ENCODE assay signal across 9 mouse cellular contexts in genomic region chr16:45023904-45024303, GRCm38 (mm10).
DNase-seq lines count a peak whose midpoint lies in the region; ATAC-seq and TF ChIP-seq lines count a peak whose summit lies in the region.
"Had no signal": no experiment of that assay in that cellular context is flagged by ENCODE, and none has a peak within 500 bp of the region (broad histone marks: within the 10 kb centered on the region; RNA-seq: fewer than 3 reads in every experiment).

No protein-coding gene starts in this region.

- 61% methylated on average over 4 of the region's 4 CpGs for WGBS in hindbrain, embryonic 11.5 days
- WGBS in hindbrain, embryonic 12.5 days: 69% methylated on average over 4 of the region's 4 CpGs
- 52% methylated on average over 4 of the region's 4 CpGs for WGBS in heart, postnatal 0 days
- 58% methylated on average over 4 of the region's 4 CpGs for WGBS in forebrain, postnatal 0 days

- H3K4me2 ChIP-seq in hindbrain, embryonic 11.5 days (replicated peaks; ENCODE audit: low read depth, low read length): no peak overlapping the region
- no peak overlapping the region for H3K4me2 ChIP-seq in hindbrain, embryonic 12.5 days (replicated peaks)
- H3K4me2 ChIP-seq in heart, postnatal 0 days (ENCODE audit: low read depth, low read length): no peak overlapping the region
- H3K4me2 ChIP-seq in forebrain, postnatal 0 days (ENCODE audit: low read depth): no peak overlapping the region
- H3K4me2 ChIP-seq: limb, embryonic 12.5 days had no signal

- no peak overlapping the region for H3K27ac ChIP-seq in hindbrain, embryonic 11.5 days (ENCODE audit: low read depth, low read length)
- no peak overlapping the region for H3K27ac ChIP-seq in hindbrain, embryonic 12.5 days
- no peak overlapping the region for H3K27ac ChIP-seq in MEL (ENCODE audit: control insufficient read depth, low read depth, low read length)
- H3K27ac ChIP-seq in heart, postnatal 0 days (ENCODE audit: low read depth): no peak overlapping the region
- H3K27ac ChIP-seq in forebrain, postnatal 0 days (ENCODE audit: low read depth, low read length): no peak overlapping the region
- H3K27ac ChIP-seq: limb, embryonic 12.5 days had no signal

- no peak for TF ChIP-seq POLR2A in MEL (IDR thresholded peaks at IDR 0.05; ENCODE audit: control insufficient read depth in 1 of 2, insufficient read depth in 1 of 2, low read depth in 1 of 2, low read length in 2 of 2, poor library complexity in 1 of 2)

- peak; percentile 74 for TF ChIP-seq RAD21 in MEL (IDR thresholded peaks at IDR 0.05; ENCODE audit: low read depth, low read length)

- TF ChIP-seq EP300 in MEL (IDR thresholded peaks at IDR 0.05; ENCODE audit: low read depth in 1 of 2, low read length in 2 of 2): no peak
- no peak for TF ChIP-seq EP300 in heart, postnatal 0 days (IDR thresholded peaks at IDR 0.05; ENCODE audit: low read depth)

- no peaks in the 10 kb centered on the region for H3K27me3 ChIP-seq in hindbrain, embryonic 11.5 days (ENCODE audit: control insufficient read depth, insufficient read depth, low read length)
- no peaks in the 10 kb centered on the region for H3K27me3 ChIP-seq in hindbrain, embryonic 12.5 days
- no peaks in the 10 kb centered on the region for H3K27me3 ChIP-seq in MEL (ENCODE audit: control insufficient read depth in 1 of 2, insufficient read depth in 2 of 2, low read length in 2 of 2)
- H3K27me3 ChIP-seq in heart, postnatal 0 days (ENCODE audit: control insufficient read depth, insufficient read depth, low read length): no peaks in the 10 kb centered on the region
- H3K27me3 ChIP-seq in forebrain, postnatal 0 days (ENCODE audit: insufficient read depth, low read length): no peaks in the 10 kb centered on the region
- H3K27me3 ChIP-seq: limb, embryonic 12.5 days had no signal

- H3K9ac ChIP-seq in hindbrain, embryonic 11.5 days (ENCODE audit: low read depth, low read length): no peak overlapping the region
- no peak overlapping the region for H3K9ac ChIP-seq in hindbrain, embryonic 12.5 days
- no peak overlapping the region for H3K9ac ChIP-seq in MEL (ENCODE audit: control insufficient read depth, low read depth, low read length, poor library complexity, severe bottlenecking)
- H3K9ac ChIP-seq in heart, postnatal 0 days (replicated peaks; ENCODE audit: low read depth, low read length): no peak overlapping the region
- no peak overlapping the region for H3K9ac ChIP-seq in forebrain, postnatal 0 days
- H3K9ac ChIP-seq: limb, embryonic 12.5 days had no signal

- no peak overlapping the region for H3K4me3 ChIP-seq in hindbrain, embryonic 11.5 days (ENCODE audit: low read depth, low read length)
- no peak overlapping the region for H3K4me3 ChIP-seq in hindbrain, embryonic 12.5 days
- no peak overlapping the region for H3K4me3 ChIP-seq in MEL (ENCODE audit: control insufficient read depth in 1 of 2, insufficient read depth in 1 of 2, low read depth in 2 of 2, low read length in 2 of 2)
- no peak overlapping the region for H3K4me3 ChIP-seq in heart, postnatal 0 days (ENCODE audit: low read depth, low read length)
- H3K4me3 ChIP-seq in forebrain, postnatal 0 days (ENCODE audit: low read depth, low read length): no peak overlapping the region
- H3K4me3 ChIP-seq: limb, embryonic 12.5 days had no signal

- no peaks in the 10 kb centered on the region for H3K79me2 ChIP-seq in MEL (ENCODE audit: control insufficient read depth, insufficient read depth, low read length, poor library complexity)

- DNase-seq in hindbrain, embryonic 11.5 days (ENCODE audit: low spot score): peak; percentile 46
- peak; percentile 77 for DNase-seq in MEL (ENCODE audit: low read depth, low spot score)
- DNase-seq in cerebellum, adult 8-10 months: peak; percentile 3
- DNase-seq in heart, postnatal 0 days (ENCODE audit: low spot score): peak; percentile 15
- DNase-seq in left cerebral cortex, adult 18-20 months (ENCODE audit: low spot score in 2 of 2): peak; percentile 39 to 56
- DNase-seq in mesoderm, embryonic 11.5 days (ENCODE audit: low read depth, low spot score): peak; percentile 18
- no peak for DNase-seq in forebrain, postnatal 0 days

- no peak for ATAC-seq in hindbrain, embryonic 11.5 days (ENCODE audit: low FRiP score)
- ATAC-seq in hindbrain, embryonic 12.5 days (ENCODE audit: low FRiP score): no peak
- ATAC-seq in heart, postnatal 0 days (ENCODE audit: insufficient read depth, low read depth): no peak
- no peak for ATAC-seq in forebrain, postnatal 0 days

- peak; percentile 44 to 75 (median 69); a peak in 5 of 6 replicates for TF ChIP-seq CTCF in MEL (IDR thresholded peaks at IDR 0.05 in 2 of 3, conservative IDR thresholded peaks at IDR 0.05 in 1 of 3; ENCODE audit: control insufficient read depth in 1 of 3, insufficient read depth in 1 of 3, low read depth in 2 of 3, low read length in 3 of 3, poor library complexity in 1 of 3, severe bottlenecking in 1 of 3)
- peak; percentile 31 for TF ChIP-seq CTCF in heart, postnatal 0 days (IDR thresholded peaks at IDR 0.05; ENCODE audit: low read depth)
- TF ChIP-seq CTCF in forebrain, postnatal 0 days (IDR thresholded peaks at IDR 0.05; ENCODE audit: low read depth): no peak

- no peaks in the 10 kb centered on the region for H3K4me1 ChIP-seq in hindbrain, embryonic 11.5 days (replicated peaks; ENCODE audit: control insufficient read depth, insufficient read depth, low read length)
- no peaks in the 10 kb centered on the region for H3K4me1 ChIP-seq in hindbrain, embryonic 12.5 days
- H3K4me1 ChIP-seq in MEL (ENCODE audit: control insufficient read depth in 1 of 2, insufficient read depth in 2 of 2, low read length in 2 of 2): peaks cover 19 to 34% of the 10 kb centered on the region in 2 experiments
- no peaks in the 10 kb centered on the region for H3K4me1 ChIP-seq in heart, postnatal 0 days (ENCODE audit: control insufficient read depth, insufficient read depth)
- H3K4me1 ChIP-seq in forebrain, postnatal 0 days (ENCODE audit: insufficient read depth): no peaks in the 10 kb centered on the region
- H3K4me1 ChIP-seq: limb, embryonic 12.5 days had no signal

- no peaks in the 10 kb centered on the region for H3K36me3 ChIP-seq in hindbrain, embryonic 11.5 days (ENCODE audit: control insufficient read depth, insufficient read depth, low read length)
- H3K36me3 ChIP-seq in hindbrain, embryonic 12.5 days: no peaks in the 10 kb centered on the region
- H3K36me3 ChIP-seq in MEL (ENCODE audit: control insufficient read depth in 1 of 2, insufficient read depth in 2 of 2, low read length in 2 of 2): peaks cover 0 to 50% of the 10 kb centered on the region in 2 experiments; a peak in 2 of 4 replicates
- H3K36me3 ChIP-seq in heart, postnatal 0 days (replicated peaks; ENCODE audit: control insufficient read depth, insufficient read depth, low read length): no peaks in the 10 kb centered on the region
- no peaks in the 10 kb centered on the region for H3K36me3 ChIP-seq in forebrain, postnatal 0 days (ENCODE audit: insufficient read depth)
- H3K36me3 ChIP-seq: limb, embryonic 12.5 days had no signal

- no peaks in the 10 kb centered on the region for H3K9me3 ChIP-seq in hindbrain, embryonic 11.5 days (ENCODE audit: control insufficient read depth, low read length)
- no peaks in the 10 kb centered on the region for H3K9me3 ChIP-seq in hindbrain, embryonic 12.5 days (replicated peaks)
- H3K9me3 ChIP-seq in MEL (replicated peaks; ENCODE audit: insufficient read depth, low read length): no peaks in the 10 kb centered on the region
- H3K9me3 ChIP-seq in heart, postnatal 0 days (replicated peaks; ENCODE audit: control insufficient read depth, low read length): no peaks in the 10 kb centered on the region
- H3K9me3 ChIP-seq in forebrain, postnatal 0 days (ENCODE audit: low read length): no peaks in the 10 kb centered on the region
- H3K9me3 ChIP-seq: limb, embryonic 12.5 days had no signal

TF ChIP-seq in MEL, 35 proteins besides CTCF, POLR2A, EP300 and RAD21:
- TF ChIP-seq SMC3 (IDR thresholded peaks at IDR 0.05; ENCODE audit: low read depth, low read length): peak; percentile 68
- no peak for TF ChIP-seq POLR2AphosphoS5 (IDR thresholded peaks at IDR 0.05; ENCODE audit: borderline replicate concordance, low read depth, low read length)
- TF ChIP-seq GATA1 (IDR thresholded peaks at IDR 0.05; ENCODE audit: low read depth, low read length): 0 out of 2 replicates have a peak, but pooled peaks have one; percentile 5
TF ChIP-seq in MEL: peak in this region for 2.
